Mouse (Mus musculus) left cerebral cortex, postnatal 4 days (tissue): ENCODE results near the gene Slc25a22. TPM values are rescaled to one million over a fixed set of nuclear protein-coding genes. Genes with fewer than 3 reads are reported as not detected.
"Not testable (repeated sequence)": the region's sequence is repeated elsewhere in the genome, so short reads cannot be mapped to it uniquely, and the experiment has no call there.

ENCODE experiments used
- DNase-seq: peaks from one replicate; pipeline ENCODE4 v3.0.0-alpha.2; 2022
- intact Hi-C: fragments of 180-260 bp; cut with DNase I; formaldehyde crosslinking; loops from one replicate; pipeline ENCODE4 v1.15.1; 2025
- total RNA-seq, 2 experiments: library from RNA; stranded (reverse); gene quantifications; 2 replicates each; pipeline ENCODE4 v1.2.3; 2021

The Slc25a22 gene
- total RNA-seq, 2 experiments from 2014 or later = 196 to 217 TPM

DNA sequence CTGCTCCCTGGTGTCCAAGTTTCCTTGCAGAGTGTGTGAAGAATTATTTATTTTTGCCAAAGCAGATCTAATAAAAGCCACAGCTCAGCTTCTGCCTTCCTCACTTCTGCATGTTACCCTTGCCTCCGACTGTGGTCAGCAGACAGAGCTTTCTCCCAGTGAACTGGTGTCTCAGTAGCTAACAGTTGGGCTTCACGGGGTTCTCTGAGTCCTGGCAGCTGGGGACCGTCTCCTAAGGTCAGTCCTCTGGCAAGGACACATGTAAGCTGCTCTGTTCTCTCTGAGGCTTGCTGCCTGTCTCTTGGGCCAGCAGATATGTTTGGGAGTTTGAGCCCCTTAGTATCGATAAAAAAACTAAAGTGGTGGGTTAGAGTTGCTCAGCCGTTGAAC, 22.3 kb upstream of the Slc25a22 start:
- intact Hi-C loops = no loop called here
- no peak for DNase-seq

DNA sequence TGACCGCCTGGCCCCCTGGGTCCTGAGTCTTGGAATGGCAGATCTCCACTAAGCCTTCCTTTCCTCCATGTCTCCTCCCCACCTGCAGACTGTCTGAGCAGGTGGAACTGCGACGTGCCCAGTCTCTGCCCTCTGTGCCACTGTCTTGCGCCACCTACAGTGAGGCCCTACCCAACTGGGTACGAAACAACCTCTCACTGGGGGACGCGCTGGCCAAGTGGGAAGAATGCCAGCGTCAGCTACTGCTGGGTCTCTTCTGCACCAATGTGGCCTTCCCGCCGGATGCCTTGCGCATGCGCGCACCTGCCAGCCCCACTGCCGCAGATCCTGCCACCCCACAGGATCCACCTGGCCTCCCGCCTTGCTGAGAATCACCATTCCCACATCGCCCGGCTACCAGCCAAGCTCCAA, 21.6 kb upstream of the Slc25a22 start:
- intact Hi-C loops = no loop called here
- DNase-seq = no peak

DNA sequence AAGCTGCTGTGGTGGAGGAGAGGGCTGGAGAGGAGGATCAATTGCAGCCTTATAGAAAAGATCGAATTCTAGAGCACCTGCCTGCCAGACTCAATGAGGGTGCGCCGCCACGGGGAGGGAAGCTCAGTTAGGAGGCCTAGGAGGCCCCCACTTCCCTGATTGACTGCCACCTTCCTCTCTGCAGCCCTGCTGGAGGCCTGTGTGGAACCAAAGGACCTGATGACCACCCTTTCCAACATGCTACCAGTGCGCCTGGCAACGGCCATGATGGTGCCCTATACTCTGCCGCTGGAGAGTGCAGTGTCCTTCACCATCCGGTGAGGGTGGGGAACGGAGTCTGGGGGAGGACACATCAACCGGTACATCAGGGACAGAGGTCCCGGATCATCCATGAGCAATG, 21.0 kb upstream of the Slc25a22 start:
- DNase-seq = no peak
- intact Hi-C loops = no loop called here

DNA sequence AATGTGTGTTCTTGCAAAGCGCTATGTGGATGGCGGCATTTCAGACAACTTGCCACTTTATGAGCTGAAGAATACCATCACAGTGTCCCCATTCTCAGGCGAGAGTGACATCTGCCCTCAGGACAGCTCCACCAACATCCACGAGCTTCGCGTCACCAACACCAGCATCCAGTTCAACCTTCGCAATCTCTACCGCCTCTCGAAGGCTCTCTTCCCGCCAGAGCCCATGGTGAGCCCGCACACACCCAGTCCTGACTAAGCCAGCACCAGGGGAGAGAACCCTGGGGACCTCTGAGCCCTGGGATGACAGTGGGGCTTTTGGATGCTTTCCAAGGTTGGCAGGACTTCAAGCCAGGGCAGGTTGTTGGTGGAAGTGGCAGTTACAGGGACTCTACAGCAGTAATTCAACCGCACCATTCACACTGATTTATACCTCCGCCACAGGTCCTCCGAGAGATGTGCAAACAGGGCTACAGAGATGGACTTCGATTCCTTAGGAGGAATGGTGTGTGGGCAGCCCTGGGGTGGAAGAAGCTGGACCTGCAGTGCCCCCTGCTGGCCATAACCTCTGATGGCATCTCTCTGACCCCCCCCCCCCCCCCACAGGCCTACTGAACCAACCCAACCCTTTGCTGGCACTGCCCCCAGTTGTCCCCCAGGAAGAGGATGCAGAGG, 20.4 kb upstream of the Slc25a22 start:
- intact Hi-C loops = no loop called here
- DNase-seq = no peak

DNA sequence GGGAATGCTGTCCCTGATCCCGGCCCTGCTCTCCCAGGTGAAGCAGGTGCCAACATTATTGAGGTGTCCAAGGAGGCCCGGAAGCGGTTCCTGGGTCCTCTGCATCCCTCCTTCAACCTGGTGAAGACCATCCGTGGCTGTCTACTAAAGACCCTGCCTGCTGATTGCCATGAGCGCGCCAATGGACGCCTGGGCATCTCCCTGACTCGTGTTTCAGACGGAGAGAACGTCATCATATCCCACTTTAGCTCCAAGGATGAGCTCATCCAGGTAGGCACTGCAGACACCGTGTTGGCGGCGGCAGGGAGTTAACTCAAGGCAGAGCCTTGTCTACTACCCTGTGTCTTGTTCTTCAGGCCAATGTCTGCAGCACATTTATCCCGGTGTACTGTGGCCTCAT, 19.5 kb upstream of the Slc25a22 start:
- intact Hi-C loops = no loop called here

DNA sequence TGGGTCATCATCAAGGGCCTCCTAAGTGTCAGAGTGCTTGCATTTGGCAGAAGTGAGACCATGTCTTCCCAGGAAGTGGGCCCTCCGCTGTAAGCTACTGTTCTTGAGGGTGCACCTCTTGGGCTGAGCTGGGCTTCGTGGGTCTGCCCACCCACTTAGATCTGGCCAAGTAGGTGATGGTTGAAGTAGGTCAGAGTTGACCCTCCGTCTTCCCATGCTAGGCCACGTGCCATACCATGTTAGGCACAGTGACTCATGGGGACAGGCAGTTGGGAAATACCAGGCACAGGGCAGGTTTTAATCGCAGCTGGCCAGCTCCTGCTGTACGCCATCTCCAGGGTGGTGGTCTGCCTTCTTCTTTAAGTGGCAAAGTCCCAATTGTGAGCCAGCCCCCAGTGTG, 19.0 kb upstream of the Slc25a22 start:
- no peak for DNase-seq
- intact Hi-C loops = no loop called here

More for the DNA sequence above, 19.5 kb upstream of the Slc25a22 start:
- no peak for DNase-seq

DNA sequence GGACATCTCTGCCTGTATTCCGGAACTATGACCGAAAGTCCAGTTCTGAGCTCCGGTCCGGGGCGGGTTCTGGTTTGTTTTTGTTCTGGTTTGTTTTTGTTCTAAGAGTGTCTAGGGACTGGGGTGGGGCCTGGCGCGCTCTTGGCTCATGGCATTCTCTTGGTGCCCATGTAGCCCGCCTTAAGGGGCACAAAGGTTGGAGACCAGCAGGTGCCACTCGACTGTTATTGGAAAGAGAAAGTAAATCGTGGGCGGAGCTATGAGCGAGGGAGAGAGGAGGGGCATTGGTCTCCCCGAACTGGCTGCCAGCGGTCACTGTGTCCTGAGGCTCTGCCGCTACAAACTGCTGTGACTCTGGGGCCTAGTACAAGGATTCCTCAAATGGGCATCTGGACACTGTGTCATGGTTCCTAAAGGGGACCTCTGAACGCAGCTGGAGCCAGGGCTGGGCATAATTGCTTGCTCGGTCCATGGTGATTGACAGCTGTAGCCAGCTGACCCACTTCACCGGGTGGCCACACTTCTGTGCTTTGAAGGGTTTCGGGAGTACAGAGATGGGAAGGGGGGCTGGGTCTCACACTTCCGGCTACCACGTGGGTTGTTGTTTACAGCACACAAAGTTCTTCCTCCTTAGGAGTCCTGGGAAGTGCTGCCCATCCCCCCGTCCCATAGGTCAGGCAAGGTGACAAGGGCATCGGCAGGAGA, 18.1 kb upstream of the Slc25a22 start:
- DNase-seq = no peak
- intact Hi-C loops = no loop called here

DNA sequence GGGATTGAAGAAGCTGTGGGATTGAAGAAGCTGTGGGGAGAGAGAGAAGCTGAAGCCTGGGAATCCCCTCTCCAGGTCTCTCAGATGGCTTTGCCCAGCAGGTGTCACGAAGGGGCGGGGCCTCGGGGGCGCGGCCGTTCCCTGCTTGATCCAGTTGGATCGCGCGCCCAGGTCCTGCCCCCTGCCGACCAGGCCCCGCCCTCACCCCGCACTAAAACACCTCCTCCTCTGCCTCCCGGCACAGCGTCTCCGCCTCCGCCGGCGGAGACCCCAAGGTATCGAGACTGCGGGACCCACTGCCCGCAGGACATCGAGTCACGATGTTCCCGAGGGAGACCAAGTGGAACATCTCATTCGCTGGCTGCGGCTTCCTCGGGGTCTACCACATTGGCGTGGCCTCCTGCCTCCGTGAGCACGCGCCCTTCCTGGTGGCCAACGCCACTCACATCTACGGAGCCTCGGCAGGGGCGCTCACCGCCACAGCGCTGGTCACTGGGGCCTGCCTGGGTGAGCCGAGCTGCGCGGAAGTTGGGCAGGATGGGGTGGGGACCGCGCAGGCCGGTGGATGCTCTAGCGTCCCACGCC, 17.4 kb upstream of the Slc25a22 start, which contains the start of gene Pnpla2:
Gene Pnpla2 (plus strand): TSS at position 232 of the 585 bp plus-strand sequence.
- peak; percentile 94 for DNase-seq
- intact Hi-C loops = no loop called here

DNA sequence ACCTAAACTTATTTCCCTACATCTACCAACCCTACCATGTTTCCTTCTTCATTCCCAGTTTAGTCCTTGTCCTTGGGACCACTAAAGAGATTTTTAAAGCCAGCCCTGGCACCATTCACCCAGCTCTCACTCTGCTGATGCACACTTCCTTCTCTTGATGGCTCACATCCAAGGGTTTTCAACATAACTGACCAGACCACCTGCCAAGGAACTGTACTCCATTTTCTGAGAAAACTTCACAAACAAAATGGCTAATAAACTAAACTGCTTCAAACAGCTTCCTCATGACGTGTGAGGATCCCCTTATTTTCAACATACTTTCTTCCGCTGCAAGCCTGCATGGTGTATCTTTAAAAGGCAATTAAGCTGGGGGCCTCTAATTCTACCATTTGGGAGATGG, 15.9 kb upstream of the Slc25a22 start:
- no peak for DNase-seq
- intact Hi-C loops = no loop called here

DNA sequence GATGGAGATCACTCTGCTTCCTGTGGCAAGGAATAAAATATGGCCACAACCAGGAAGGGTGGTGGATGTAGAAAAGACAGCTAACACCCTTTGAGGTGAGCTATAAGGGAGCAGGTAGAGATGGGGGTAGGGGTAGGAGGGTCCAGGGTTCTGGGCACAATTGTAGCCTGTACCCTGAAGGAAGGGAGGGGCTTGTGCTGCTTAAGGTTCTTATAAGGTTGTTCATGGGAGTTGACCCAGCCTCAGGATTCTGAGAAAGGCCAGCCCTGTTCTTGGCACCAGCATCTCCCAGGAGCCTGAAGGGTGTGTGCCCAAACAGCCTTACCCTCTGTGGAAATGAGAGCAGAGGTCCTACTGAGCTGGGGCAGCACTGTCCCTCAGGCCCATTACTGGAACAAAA, 14.2 kb upstream of the Slc25a22 start:
- intact Hi-C loops = no loop called here

DNA sequence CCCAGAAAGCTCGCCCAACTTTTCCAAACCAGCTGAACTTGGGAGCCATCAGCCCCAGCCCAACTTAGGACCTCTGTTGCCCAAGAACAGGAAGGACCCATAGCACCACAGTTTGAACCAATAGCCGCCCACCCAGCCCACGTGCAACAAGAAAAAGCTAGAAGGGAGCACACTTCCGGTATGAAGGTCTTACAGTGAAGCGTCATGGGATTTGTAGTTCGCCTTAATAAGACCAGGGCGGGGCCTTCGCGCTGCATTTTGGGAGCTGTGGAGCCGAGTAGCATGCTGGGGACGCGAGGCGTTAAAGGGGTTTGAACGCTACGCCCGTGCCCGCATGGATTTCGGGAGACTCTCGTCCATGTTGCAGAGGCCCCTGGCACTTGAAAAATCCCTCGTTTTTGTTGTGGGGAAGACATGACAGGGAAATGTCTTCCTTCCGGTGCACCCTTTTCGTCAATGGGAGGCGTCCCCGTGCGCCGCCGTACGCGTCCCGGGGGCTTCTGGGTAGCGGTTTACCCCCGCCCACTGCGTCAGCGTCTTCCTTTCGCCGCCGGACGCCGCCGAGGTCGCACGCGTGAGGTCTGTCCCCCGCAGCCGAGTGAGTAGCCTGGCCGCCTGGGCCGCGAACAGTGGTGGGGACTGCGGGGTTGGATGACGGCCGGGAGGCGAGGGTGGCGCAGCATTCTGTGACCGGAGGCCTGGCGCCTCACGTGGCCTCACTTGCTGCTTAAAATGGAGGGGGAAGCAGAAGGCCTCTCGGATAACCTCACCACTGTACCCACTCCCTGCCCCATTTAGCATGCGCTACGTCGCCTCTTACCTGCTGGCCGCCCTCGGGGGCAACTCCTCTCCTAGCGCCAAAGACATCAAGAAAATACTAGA, 9.7 kb upstream of the Slc25a22 start, which contains the start of gene Rplp2:
Gene Rplp2 (plus strand): TSS at position 261 of the 882 bp plus-strand sequence.
- intact Hi-C loops = no loop called here
- DNase-seq = peak; percentile 95

More for the DNA sequence above, 14.2 kb upstream of the Slc25a22 start:
- DNase-seq = no peak

DNA sequence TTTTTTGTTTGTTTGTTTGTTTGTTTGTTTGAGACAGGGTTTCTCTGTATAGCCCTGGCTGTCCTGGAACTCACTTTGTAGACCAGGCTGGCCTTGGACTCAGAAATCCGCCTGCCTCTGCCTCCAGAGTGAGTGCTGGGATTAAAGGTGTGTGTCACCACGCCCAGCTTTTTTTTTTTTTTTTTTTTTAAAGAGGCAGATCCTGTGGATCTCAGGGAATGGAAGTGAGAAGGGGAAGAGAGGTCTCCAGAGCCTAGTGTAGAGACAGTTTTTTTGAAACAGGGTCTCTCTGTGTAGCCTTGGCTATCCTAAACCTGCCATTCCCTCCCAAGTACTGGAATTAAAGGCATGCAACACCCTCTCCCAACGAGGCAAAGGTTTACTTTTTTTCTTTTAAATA, 8.7 kb upstream of the Slc25a22 start:
- DNase-seq, intact Hi-C loops: not testable (repeated sequence)

DNA sequence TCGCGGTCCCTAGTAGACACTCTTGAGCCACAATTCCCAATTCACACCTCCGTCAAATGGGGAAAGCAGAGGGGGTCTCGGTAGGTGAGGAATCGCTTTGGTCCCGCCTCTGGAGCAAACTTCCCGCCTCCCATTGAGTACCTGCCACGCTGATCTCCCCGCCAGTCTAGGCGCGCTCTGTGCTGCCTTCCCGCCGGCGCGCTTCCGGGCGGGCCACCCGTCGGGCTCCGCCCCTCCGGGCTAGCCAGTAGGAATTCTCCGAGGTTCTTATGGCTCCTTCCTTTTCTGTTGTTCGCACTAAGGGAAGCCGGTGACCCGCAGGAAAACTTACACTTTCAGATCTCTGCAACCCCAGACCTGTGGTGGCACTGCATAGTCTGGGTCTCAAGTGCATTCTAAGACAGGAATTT, 6.1 kb upstream of the Slc25a22 start, which contains the start of gene Pidd1:
Gene Pidd1 (minus strand): TSS at position 198 of the 410 bp plus-strand sequence.
- no peak for DNase-seq
- intact Hi-C loops = no loop called here

DNA sequence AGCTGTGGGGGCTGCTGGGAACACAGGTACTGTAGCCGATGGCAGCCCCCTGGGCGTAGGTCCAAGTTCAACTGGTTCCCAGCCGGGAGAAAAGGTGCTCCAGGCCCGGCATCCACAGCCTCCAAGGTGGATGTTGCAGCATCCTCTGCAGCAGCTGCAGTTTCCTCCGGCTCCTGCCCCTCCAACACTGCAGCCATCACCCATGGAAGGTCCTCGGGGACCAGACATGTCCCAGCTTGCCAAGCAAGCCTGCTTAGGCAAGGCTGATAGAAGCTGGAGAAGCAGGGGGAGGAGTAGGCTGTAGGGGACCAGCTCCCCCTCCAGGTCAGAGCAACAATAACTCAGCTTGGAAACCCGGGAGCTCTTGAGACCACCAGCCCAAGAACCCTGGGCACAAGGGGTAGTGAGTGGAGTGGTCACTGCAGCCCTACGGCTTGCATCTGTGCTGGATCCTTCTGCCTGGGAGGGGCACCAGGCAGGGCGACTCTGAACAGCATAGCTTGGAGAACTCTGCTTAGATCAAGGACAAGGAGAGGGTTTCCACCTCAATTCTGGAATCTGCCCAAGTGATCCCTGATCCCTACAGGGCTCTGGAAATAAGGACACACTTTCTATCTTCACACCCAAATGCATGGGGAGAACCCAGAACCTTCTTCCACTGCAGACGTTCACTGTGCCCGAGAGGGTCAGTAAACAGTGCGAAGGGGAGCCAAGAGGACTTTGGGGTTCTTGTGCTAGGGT, 5.6 kb upstream of the Slc25a22 start:
- DNase-seq = peak; percentile 57
- intact Hi-C loops = no loop called here

DNA sequence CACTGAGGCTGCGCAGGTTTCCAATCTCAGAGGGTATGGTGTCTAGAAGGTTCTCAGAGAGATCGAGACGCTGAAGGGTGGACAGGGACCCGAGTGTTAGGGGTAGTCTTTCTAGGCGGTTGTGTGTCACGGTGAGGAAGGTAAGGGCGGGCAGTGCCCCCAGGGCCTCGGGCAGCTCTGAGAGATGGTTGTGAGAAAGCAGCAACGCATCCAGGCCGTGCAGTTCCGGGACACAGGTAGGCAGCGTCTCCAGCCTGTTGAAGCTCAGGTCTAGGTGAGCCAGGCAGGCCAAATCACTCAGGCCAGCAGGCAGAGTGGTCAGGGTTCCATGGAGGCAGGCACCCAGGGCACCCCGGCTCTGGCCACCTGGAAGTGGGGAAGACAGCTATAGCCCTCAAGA, 4.5 kb upstream of the Slc25a22 start:
- no peak for DNase-seq
- intact Hi-C loops = no loop called here

DNA sequence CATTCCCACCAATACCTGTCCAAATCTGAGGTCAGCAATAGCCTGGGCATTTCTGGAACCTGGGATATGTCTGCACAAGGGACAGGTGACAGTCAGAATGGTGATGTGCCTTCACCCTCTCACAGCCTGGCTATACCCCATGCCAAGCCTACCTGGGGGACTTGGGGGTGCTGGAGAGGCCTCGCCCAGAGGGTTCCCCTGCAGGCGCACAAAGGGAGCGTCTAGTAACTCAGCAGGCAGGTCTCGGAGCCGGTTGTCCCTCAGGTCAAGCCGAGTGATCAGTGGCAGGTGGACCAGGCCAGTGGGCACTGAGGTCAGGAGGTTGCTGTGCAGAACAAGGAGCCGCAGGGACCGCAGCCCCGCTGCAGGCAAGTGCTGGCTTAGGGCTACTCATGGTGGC, 3.8 kb upstream of the Slc25a22 start:
- DNase-seq = no peak
- intact Hi-C loops = no loop called here

DNA sequence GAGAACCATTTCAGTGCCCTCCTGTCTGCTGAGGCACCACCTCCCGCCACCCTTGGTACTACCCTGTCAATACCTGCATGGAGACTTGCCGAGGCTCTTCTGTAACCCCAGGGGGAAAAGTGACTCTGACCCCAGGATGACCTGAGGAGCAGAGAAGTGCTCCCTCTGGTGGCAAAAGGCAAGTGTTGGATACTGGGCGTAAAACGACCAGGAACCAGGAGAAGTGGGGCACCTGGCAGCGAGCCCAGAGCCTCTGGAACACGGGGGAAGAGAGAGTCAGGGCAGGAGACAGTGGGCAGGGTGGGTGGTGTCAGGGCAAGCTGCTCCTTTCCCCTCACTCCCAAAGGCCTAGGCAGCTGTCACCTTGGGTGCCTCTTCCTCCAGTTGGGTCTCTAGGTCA, 2.9 kb upstream of the Slc25a22 start:
- intact Hi-C loops = no loop called here
- DNase-seq = peak; percentile 78

DNA sequence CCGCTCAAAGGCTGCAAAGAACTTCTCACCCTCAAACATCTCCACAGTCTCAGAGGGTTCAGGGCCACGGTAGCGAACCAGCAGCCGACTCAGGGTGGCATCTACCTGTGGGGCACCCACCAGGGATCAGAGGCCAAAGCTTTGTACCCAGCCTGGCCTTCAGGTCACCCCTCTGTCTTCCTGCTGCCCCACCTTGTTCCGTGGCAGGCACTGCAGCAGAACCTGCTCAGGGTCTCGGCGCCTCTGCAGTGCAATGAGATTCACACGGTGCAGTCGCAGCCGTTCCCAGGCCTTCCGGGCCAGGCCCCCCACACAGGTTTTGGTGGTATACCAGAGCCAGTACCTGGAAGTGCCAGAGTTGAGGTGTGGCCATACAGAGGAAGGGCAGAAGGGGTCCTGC, 2.1 kb upstream of the Slc25a22 start:
- DNase-seq = no peak
- intact Hi-C loops = no loop called here

DNA sequence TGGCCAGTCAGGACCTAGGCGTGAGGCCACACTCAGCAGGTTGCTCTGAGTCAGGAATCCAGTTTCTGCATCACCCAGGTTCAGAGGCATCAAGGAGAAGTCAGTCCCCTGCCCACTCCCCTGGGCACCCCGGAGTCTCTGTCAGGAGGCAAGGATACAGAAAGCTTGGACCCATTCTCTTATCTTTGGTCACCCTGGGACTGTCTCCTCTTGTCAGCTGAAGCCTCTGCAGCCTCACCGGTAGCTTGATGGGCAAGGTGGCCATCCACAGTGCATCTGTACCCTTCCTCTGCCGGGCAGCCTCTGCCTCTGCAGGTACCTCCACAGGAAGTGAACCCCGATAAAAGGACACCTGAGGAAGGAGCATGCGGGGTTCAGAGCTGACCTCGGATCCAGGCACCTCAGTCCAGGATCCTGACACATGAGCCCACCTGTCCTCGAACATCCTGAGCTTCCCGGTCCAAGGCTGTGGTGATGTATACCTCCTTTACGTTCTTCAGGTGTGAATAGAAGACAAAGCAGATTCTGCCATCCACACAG, 1.5 kb upstream of the Slc25a22 start:
- intact Hi-C loops = no loop called here
- DNase-seq = no peak
